Mouse (Mus musculus) cerebellum, adult 2 months (tissue): ENCODE data around the gene Ski. TPM values are rescaled to one million over a fixed set of nuclear protein-coding genes. Genes with fewer than 3 reads are reported as not detected.
A peak's percentile ranks its signal among the peaks of the same experiment; 100 is the strongest.
"Not testable (repeated sequence)": the region's sequence is repeated elsewhere in the genome, so short reads cannot be mapped to it uniquely, and the experiment has no call there.

Experiments used
- DNase-seq, 2 experiments: peaks; one replicate each; pipeline ENCODE4 v3.0.0; 2021
- H3K27ac ChIP-seq: fragments of 200-500 bp; 2 replicates; pipeline ENCODE4 v1.5.1; 2012; ENCODE audit warnings: low read length, control low read depth, inconsistent platforms; ENCODE audit not compliant: insufficient read depth
- H3K27me3 ChIP-seq: fragments of 200-500 bp; 2 replicates; pipeline ENCODE4 v1.6.1; 2012; ENCODE audit warnings: inconsistent platforms, mild to moderate bottlenecking, low read length, moderate library complexity; ENCODE audit not compliant: control insufficient read depth, insufficient read depth
- H3K4me1 ChIP-seq: fragments of 200-500 bp; 2 replicates; pipeline ENCODE4 v1.6.1; 2011; ENCODE audit warnings: low read length; ENCODE audit not compliant: control insufficient read depth, insufficient read depth
- H3K4me3 ChIP-seq: fragments of 200-500 bp; replicated peaks from 2 replicates; pipeline ENCODE3; 2011; ENCODE audit warnings: mild to moderate bottlenecking, low read depth, low read length, control low read depth; ENCODE audit not compliant: insufficient read depth
- CTCF ChIP-seq: fragments of 200-500 bp; IDR thresholded peaks from 2 replicates; pipeline ENCODE4 v1.5.1; 2011; ENCODE audit warnings: low read depth, mild to moderate bottlenecking, control low read depth, low read length, moderate library complexity, borderline replicate concordance; ENCODE audit not compliant: insufficient read depth
- POLR2A ChIP-seq: fragments of 200-500 bp; IDR thresholded peaks from 2 replicates; pipeline ENCODE4 v1.6.1; 2011; ENCODE audit warnings: low read length, control low read depth, borderline replicate concordance; ENCODE audit not compliant: insufficient read depth
- WGBS: fragments of 180-500 bp; shearing (Covaris S2); methylation state at CpG from one replicate; pipeline ENCODE4 v1.1.7; 2018; 5-methylcytosine and 5-hydroxymethylcytosine counted together
- polyA plus RNA-seq: library from polyadenylated mRNA; depleted of rRNA; stranded (reverse); fragments of >200 nt; gene quantifications from 2 replicates; pipeline ENCODE4 v1.2.3, GENCODE M21; 2012

Gene Ski
- polyA plus RNA-seq, 1 experiment, result 87.2 TPM

GRCm38 (mm10) chr4:155249648-155250351 lies 27.4 kb upstream of the Ski start, which contains the start of gene Faap20:
TSS of gene Faap20 (plus strand) at chr4:155249802.
- no peaks in the 10 kb centered on the region for H3K27me3 ChIP-seq
- WGBS, result under 1% methylated on average over 55 of the region's 58 CpGs
- TF ChIP-seq CTCF (no peak), POLR2A (peak; percentile 46; the same call in 1 of the 2 replicates)
- peak within 1 kb of the TSS; percentile 100 for H3K27ac ChIP-seq
- H3K4me3 ChIP-seq, result peak within 1 kb of the TSS; percentile 70
- H3K4me1 ChIP-seq, result peaks cover 60% of the 10 kb centered on the region
- DNase-seq, result peak; percentile 89 to 90

GRCm38 (mm10) chr4:155249257-155249647 lies 26.9 kb upstream of the Ski start:
- peaks cover 56% of the 10 kb centered on the region for H3K4me1 ChIP-seq
- WGBS, result 1% methylated on average over 9 of the region's 9 CpGs
- DNase-seq, result peak; percentile 93 to 98
- TF ChIP-seq POLR2A, result no peak
- peak; percentile 99 for TF ChIP-seq CTCF
- no peaks in the 10 kb centered on the region for H3K27me3 ChIP-seq
- peak overlapping the region; percentile 100 for H3K27ac ChIP-seq
- H3K4me3 ChIP-seq, result peak overlapping the region; percentile 70

- H3K27ac ChIP-seq, DNase-seq, H3K4me3 ChIP-seq, H3K27me3 ChIP-seq: not testable (repeated sequence)
- 97% methylated on average over 3 of the region's 3 CpGs for WGBS
- H3K4me1 ChIP-seq, result peaks cover 54% of the 10 kb centered on the region
Measured at GRCm38 (mm10) chr4:155248054-155248453, 25.7 kb upstream of the Ski start.

- H3K4me3 ChIP-seq, result no peak overlapping the region
- TF ChIP-seq POLR2A (0 out of 2 replicates have a peak, but pooled peaks have one; percentile 11), CTCF (peak; percentile 20; the same call in 1 of the 2 replicates)
- peak; percentile 86 to 90 for DNase-seq
- H3K27ac ChIP-seq, result peak overlapping the region; percentile 57
- H3K27me3 ChIP-seq, result no peaks in the 10 kb centered on the region
- WGBS, result 9% methylated on average over 12 of the region's 12 CpGs
- peaks cover 54% of the 10 kb centered on the region for H3K4me1 ChIP-seq
Measured at GRCm38 (mm10) chr4:155246691-155247105, 24.3 kb upstream of the Ski start.

GRCm38 (mm10) chr4:155245770-155246492 lies 23.5 kb upstream of the Ski start:
- 52% methylated on average over 6 of the region's 6 CpGs for WGBS
- H3K27ac ChIP-seq, result peak overlapping the region; percentile 57
- no peak overlapping the region for H3K4me3 ChIP-seq
- TF ChIP-seq CTCF (no peak), POLR2A (no peak)
- no peaks in the 10 kb centered on the region for H3K27me3 ChIP-seq
- no peak for DNase-seq
- H3K4me1 ChIP-seq, result peaks cover 50% of the 10 kb centered on the region

GRCm38 (mm10) chr4:155243233-155243632 lies 20.8 kb upstream of the Ski start:
- Histone ChIP-seq H3K4me1 (peaks cover 47% of the 10 kb centered on the region), H3K4me3 (no peak overlapping the region), H3K27ac (no peak overlapping the region), H3K27me3 (no peaks in the 10 kb centered on the region)
- 81% methylated on average over 12 of the region's 12 CpGs for WGBS
- TF ChIP-seq POLR2A, result no peak
- no peak for TF ChIP-seq CTCF
- no peak for DNase-seq

- Histone ChIP-seq H3K4me1 (peaks cover 45% of the 10 kb centered on the region), H3K27me3 (no peaks in the 10 kb centered on the region), H3K27ac (peak overlapping the region; percentile 8), H3K4me3 (no peak overlapping the region)
- WGBS, result 30% methylated on average over 5 of the region's 5 CpGs
- peak in 1 of 2 experiments; percentile 71 for DNase-seq
- no peak for TF ChIP-seq POLR2A
- no peak for TF ChIP-seq CTCF
Measured at GRCm38 (mm10) chr4:155242292-155242691, 19.9 kb upstream of the Ski start.

- H3K27me3 ChIP-seq, result no peaks in the 10 kb centered on the region
- DNase-seq, result peak; percentile 91 to 97
- no peak for TF ChIP-seq POLR2A
- no peak for TF ChIP-seq CTCF
- 12% methylated on average over 9 of the region's 9 CpGs for WGBS
- peak overlapping the region; percentile 29 for H3K27ac ChIP-seq
- H3K4me3 ChIP-seq, result peak overlapping the region; percentile 3
- H3K4me1 ChIP-seq, result peaks cover 40% of the 10 kb centered on the region
Measured at GRCm38 (mm10) chr4:155241789-155242188, 19.4 kb upstream of the Ski start.
